Mouse (Mus musculus): ENCODE results near the gene Sp4. TPM values are rescaled to one million over a fixed set of nuclear protein-coding genes. Genes with fewer than 3 reads are reported as not detected.

Sp4 gene
- total RNA-seq, 2 experiments from 2014 or later = 11.0 to 11.3 TPM

GRCm38 (mm10) chr12:118276385-118276784 is 24.9 kb downstream of the Sp4 start:
- DNase-seq (ENCODE audit: low spot score) = no peak

GRCm38 (mm10) chr12:118264905-118265304 is 36.3 kb downstream of the Sp4 start:
- no peak for DNase-seq (ENCODE audit: low spot score)

GRCm38 (mm10) chr12:118263878-118264277 is 37.4 kb downstream of the Sp4 start:
- DNase-seq (ENCODE audit: low spot score) = no peak

GRCm38 (mm10) chr12:118255292-118255782 is 45.9 kb downstream of the Sp4 start:
- no peak for DNase-seq (ENCODE audit: low spot score)

GRCm38 (mm10) chr12:118221182-118221581 is 80.1 kb downstream of the Sp4 start:
- no peak for DNase-seq (ENCODE audit: low spot score)

GRCm38 (mm10) chr12:118220062-118220461 is 81.2 kb downstream of the Sp4 start:
- no peak for DNase-seq (ENCODE audit: low spot score)

GRCm38 (mm10) chr12:118212163-118212562 is 89.1 kb downstream of the Sp4 start:
- no peak for DNase-seq (ENCODE audit: low spot score)

- DNase-seq (ENCODE audit: low spot score) = peak; percentile 63
These were observed 102.7 kb downstream of the Sp4 start, which contains the start of gene Dnah11 for GRCm38 (mm10) chr12:118198386-118199093. Gene Dnah11, minus strand, starts transcription at chr12:118199043.

GRCm38 (mm10) chr12:118196583-118196982 is 104.7 kb downstream of the Sp4 start:
- no peak for DNase-seq (ENCODE audit: low spot score)

- no peak for DNase-seq (ENCODE audit: low spot score)
These were observed 111.7 kb downstream of the Sp4 start for GRCm38 (mm10) chr12:118189535-118189934.

GRCm38 (mm10) chr12:118187663-118188062 is 113.6 kb downstream of the Sp4 start:
- no peak for DNase-seq (ENCODE audit: low spot score)

- no peak for DNase-seq (ENCODE audit: low spot score)
These were observed 114.3 kb downstream of the Sp4 start for GRCm38 (mm10) chr12:118186881-118187489.

- no peak for DNase-seq (ENCODE audit: low spot score)
These were observed 114.9 kb downstream of the Sp4 start for GRCm38 (mm10) chr12:118186120-118186880.

Other genes with a start within 250 kb of the Sp4 start
- gene Dnah11, start 102.4 kb downstream of the Sp4 start, total RNA-seq (2021) = under 1 TPM in 1 of 2 experiments, not detected in 1; 0.02 TPM